Mouse (Mus musculus) testis, adult 2 months (tissue): ENCODE data around the gene Pip5k1b.

Experiments used
- CTCF ChIP-seq: fragments of 200-500 bp; IDR thresholded peaks from 2 replicates; pipeline ENCODE4 v1.5.1; 2012; ENCODE audit warnings: low read depth, mild to moderate bottlenecking, inconsistent platforms, low read length, moderate library complexity; ENCODE audit not compliant: control insufficient read depth, insufficient read depth, insufficient replicate concordance
- POLR2A ChIP-seq: fragments of 200-500 bp; IDR thresholded peaks from 2 replicates; pipeline ENCODE4 v1.6.1; 2012; ENCODE audit warnings: low read depth, mild to moderate bottlenecking, inconsistent platforms, low read length, moderate library complexity; ENCODE audit not compliant: control insufficient read depth

DNA sequence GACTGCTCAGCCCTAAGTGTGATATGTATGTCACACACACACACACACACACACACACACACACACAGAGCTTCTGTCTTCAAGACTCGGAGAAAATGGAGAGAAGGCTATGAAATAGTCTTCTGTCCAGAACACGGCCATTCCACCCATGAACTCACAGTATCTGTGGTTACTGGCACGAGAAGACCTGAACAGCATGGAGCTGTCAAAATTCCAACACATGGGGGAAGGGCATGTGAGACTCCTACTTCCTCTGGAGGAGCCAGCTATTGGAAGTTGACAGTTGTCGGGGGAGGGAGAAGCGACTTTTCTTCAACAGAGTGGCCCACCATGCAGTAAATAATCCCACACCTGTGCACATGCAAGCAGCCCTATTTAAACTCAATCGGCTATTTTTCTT, 121.4 kb downstream of the Pip5k1b start:
- TF ChIP-seq CTCF (no peak), POLR2A (no peak)
